Mouse (Mus musculus): ENCODE measurements at regions not wholly inside any gene's neighbourhood (a gene's known extent, or its start where the extent isn't known, plus 50 kb on each side); places are given as distances from the start of the nearest gene placed in this dataset.

- no peaks in the 10 kb centered on the region for H3K9me3 ChIP-seq (replicated peaks; ENCODE audit: insufficient read depth, low read length)
- no peak for DNase-seq (ENCODE audit: low read depth, low spot score)
- TF ChIP-seq MXI1 (IDR thresholded peaks at IDR 0.05; ENCODE audit: low read depth, low read length) (no peak), POLR2AphosphoS2 (IDR thresholded peaks at IDR 0.05; ENCODE audit: low read length) (no peak), RCOR1 (IDR thresholded peaks at IDR 0.05; ENCODE audit: low read depth, low read length) (no peak), BHLHE40 (IDR thresholded peaks at IDR 0.05; ENCODE audit: borderline replicate concordance, low read depth, low read length) (no peak), EP300 (IDR thresholded peaks at IDR 0.05; ENCODE audit: low read depth in 1 of 2, low read length in 2 of 2) (no peak), E2F4 (IDR thresholded peaks at IDR 0.05; ENCODE audit: borderline replicate concordance, low read depth, low read length) (no peak), NELFE (IDR thresholded peaks at IDR 0.05; ENCODE audit: low read depth, low read length) (no peak), SMC3 (IDR thresholded peaks at IDR 0.05; ENCODE audit: low read depth, low read length) (no peak), MYB (IDR thresholded peaks at IDR 0.05; ENCODE audit: low read depth, low read length) (no peak), TBP (IDR thresholded peaks at IDR 0.05; ENCODE audit: low read depth, low read length) (no peak), RAD21 (IDR thresholded peaks at IDR 0.05; ENCODE audit: low read depth, low read length) (no peak), POLR2A (IDR thresholded peaks at IDR 0.05; ENCODE audit: control insufficient read depth in 1 of 2, insufficient read depth in 1 of 2, low read depth in 1 of 2, low read length in 2 of 2, poor library complexity in 1 of 2) (no peak), CHD2 (IDR thresholded peaks at IDR 0.05; ENCODE audit: low read length) (no peak), ZC3H11A (IDR thresholded peaks at IDR 0.05; ENCODE audit: low read depth, low read length) (no peak), JUND (IDR thresholded peaks at IDR 0.05; ENCODE audit: low read depth, low read length) (no peak), SIN3A (IDR thresholded peaks at IDR 0.05; ENCODE audit: low read length) (no peak), TCF12 (IDR thresholded peaks at IDR 0.05; ENCODE audit: low read depth, low read length) (no peak), ETS1 (IDR thresholded peaks at IDR 0.05; ENCODE audit: low read depth, low read length) (no peak), ZKSCAN1 (IDR thresholded peaks at IDR 0.05; ENCODE audit: low read depth, low read length) (no peak)
- H3K36me3 ChIP-seq (ENCODE audit: control insufficient read depth in 1 of 2, insufficient read depth in 2 of 2, low read length in 2 of 2), result no peaks in the 10 kb centered on the region
- no peak overlapping the region for H3K9ac ChIP-seq (ENCODE audit: control insufficient read depth, low read depth, low read length, poor library complexity, severe bottlenecking)
- H3K27ac ChIP-seq (ENCODE audit: control insufficient read depth, low read depth, low read length), result no peak overlapping the region
- no peaks in the 10 kb centered on the region for H3K4me1 ChIP-seq (ENCODE audit: control insufficient read depth in 1 of 2, insufficient read depth in 2 of 2, low read length in 2 of 2)
- H3K4me3 ChIP-seq (ENCODE audit: control insufficient read depth in 1 of 2, insufficient read depth in 1 of 2, low read depth in 2 of 2, low read length in 2 of 2), result no peak overlapping the region
- H3K79me2 ChIP-seq (ENCODE audit: control insufficient read depth, insufficient read depth, low read length, poor library complexity), result no peaks in the 10 kb centered on the region
- no peaks in the 10 kb centered on the region for H3K27me3 ChIP-seq (ENCODE audit: control insufficient read depth in 1 of 2, insufficient read depth in 2 of 2, low read length in 2 of 2)
These were observed 50.7 kb upstream of the Gm7361 start for GRCm38 (mm10) chr5:26206766-26207122.

- H3K36me3 ChIP-seq (ENCODE audit: control insufficient read depth in 1 of 2, insufficient read depth in 2 of 2, low read length in 2 of 2), result no peaks in the 10 kb centered on the region
- H3K4me3 ChIP-seq (ENCODE audit: control insufficient read depth in 1 of 2, insufficient read depth in 1 of 2, low read depth in 2 of 2, low read length in 2 of 2), result no peak overlapping the region
- no peaks in the 10 kb centered on the region for H3K27me3 ChIP-seq (ENCODE audit: control insufficient read depth in 1 of 2, insufficient read depth in 2 of 2, low read length in 2 of 2)
- TF ChIP-seq MXI1 (IDR thresholded peaks at IDR 0.05; ENCODE audit: low read depth, low read length), result no peak
- no peak for TF ChIP-seq POLR2AphosphoS5 (IDR thresholded peaks at IDR 0.05; ENCODE audit: borderline replicate concordance, low read depth, low read length)
- TF ChIP-seq RAD21 (IDR thresholded peaks at IDR 0.05; ENCODE audit: low read depth, low read length), result no peak
- no peak for TF ChIP-seq MAZ (IDR thresholded peaks at IDR 0.05; ENCODE audit: low read depth, low read length)
- no peak for TF ChIP-seq RCOR1 (IDR thresholded peaks at IDR 0.05; ENCODE audit: low read depth, low read length)
- H3K27ac ChIP-seq (ENCODE audit: control insufficient read depth, low read depth, low read length), result no peak overlapping the region
- no peaks in the 10 kb centered on the region for H3K4me1 ChIP-seq (ENCODE audit: control insufficient read depth in 1 of 2, insufficient read depth in 2 of 2, low read length in 2 of 2)
- H3K79me2 ChIP-seq (ENCODE audit: control insufficient read depth, insufficient read depth, low read length, poor library complexity), result no peaks in the 10 kb centered on the region
- H3K9me3 ChIP-seq (replicated peaks; ENCODE audit: insufficient read depth, low read length), result no peaks in the 10 kb centered on the region
- no peak for DNase-seq (ENCODE audit: low read depth, low spot score)
- H3K9ac ChIP-seq (ENCODE audit: control insufficient read depth, low read depth, low read length, poor library complexity, severe bottlenecking), result no peak overlapping the region
These were observed 51.3 kb upstream of the Gm7361 start for GRCm38 (mm10) chr5:26206066-26206765.

Data from MEL (cell line).